Mouse (Mus musculus) liver, embryonic 16.5 days (tissue): ENCODE measurements around the gene Scgb1b30. TPM values are rescaled to one million over a fixed set of nuclear protein-coding genes. Genes with fewer than 3 reads are reported as not detected.

Experiments used
- polyA plus RNA-seq: library from polyadenylated mRNA; unstranded; fragments of >200 nt; fragmentation: Nextera tagmentation; extraction: Ambion mirVana; gene quantifications from 2 replicates; pipeline ENCODE4 v1.2.1, GENCODE M21; 2015

Scgb1b30 gene
- polyA plus RNA-seq, 1 experiment from 2014 or later: not detected

Other genes with a start within 250 kb of the Scgb1b30 start
- gene Scgb2b26, start 150.4 kb upstream of the Scgb1b30 start, polyA plus RNA-seq: not detected in 2 replicates
- gene Scgb2b27, start 81.5 kb upstream of the Scgb1b30 start, polyA plus RNA-seq: not detected in 2 replicates
- gene Scgb1b27, start 73.9 kb upstream of the Scgb1b30 start, polyA plus RNA-seq: not detected in 2 replicates
- gene Wtip, start 37.8 kb downstream of the Scgb1b30 start, polyA plus RNA-seq: 0.43 and 0.58 TPM in 2 replicates
- 69.6 and 81.1 TPM in 2 replicates for gene Uba2, start 74.2 kb downstream of the Scgb1b30 start, polyA plus RNA-seq
- gene Pdcd2l, start 101.2 kb downstream of the Scgb1b30 start, polyA plus RNA-seq: 19.8 and 20.0 TPM in 2 replicates
- 187 and 201 TPM in 2 replicates for gene Gpi1, start 134.9 kb downstream of the Scgb1b30 start, polyA plus RNA-seq
- 0.22 and 0.24 TPM in 2 replicates for gene Gm6096, start 155.6 kb downstream of the Scgb1b30 start, polyA plus RNA-seq
- 14.7 and 17.0 TPM in 2 replicates for gene 4931406P16Rik, start 218.1 kb downstream of the Scgb1b30 start, polyA plus RNA-seq